ENCODE assay signal across 8 mouse cellular contexts in the genomic region with DNA sequence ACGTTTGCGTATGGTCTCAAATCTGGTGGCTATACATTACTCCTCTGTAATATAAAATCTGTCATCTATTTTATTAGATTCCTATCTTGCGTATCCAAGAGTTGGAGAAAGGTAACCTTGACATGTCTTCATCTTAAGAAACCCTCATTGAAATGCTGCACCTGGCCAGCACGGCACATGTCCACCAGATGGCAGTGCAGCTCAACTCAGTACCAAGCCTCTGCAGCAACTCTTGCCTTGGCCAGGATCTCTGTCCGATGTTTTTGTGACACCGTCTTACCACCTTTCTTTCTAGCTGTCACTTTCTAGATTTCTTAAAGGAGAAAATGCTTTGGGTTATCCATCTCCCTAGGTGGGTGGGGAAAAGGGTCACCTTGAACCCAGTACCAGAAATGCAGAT.
DNase-seq lines count a peak whose midpoint lies in the region; ATAC-seq and TF ChIP-seq lines count a peak whose summit lies in the region.

No protein-coding gene starts in this region.

- peak; percentile 86 for DNase-seq in 3T3-L1 (ENCODE audit: low read depth, low spot score)
- DNase-seq in adrenal gland, adult 8-10 months = peak; percentile 32
- DNase-seq in embryo, embryonic 11.5 days (ENCODE audit: low read depth, low spot score) = peak; percentile 63
- DNase-seq in heart, adult 2 months = peak; percentile 69 to 79
- peak; percentile 38 for DNase-seq in liver, adult 2 months (ENCODE audit: extremely low read depth, low read depth, low spot score)
- peak; percentile 79 for DNase-seq in stomach, postnatal 0 days (ENCODE audit: low spot score)

- no peak overlapping the region for H3K4me2 ChIP-seq in kidney, embryonic 16.5 days (replicated peaks; ENCODE audit: low read depth, low read length)
- no peak overlapping the region for H3K4me2 ChIP-seq in neural tube, embryonic 12.5 days (replicated peaks)
- no peak overlapping the region for H3K4me2 ChIP-seq in stomach, postnatal 0 days (replicated peaks; ENCODE audit: low read depth)

- H3K4me3 ChIP-seq in heart, adult 2 months = no peak overlapping the region
- H3K4me3 ChIP-seq in kidney, embryonic 16.5 days (ENCODE audit: low read length) = no peak overlapping the region
- no peak overlapping the region for H3K4me3 ChIP-seq in liver, adult 2 months (ENCODE audit: insufficient read depth, low read depth, low read length)
- no peak overlapping the region for H3K4me3 ChIP-seq in neural tube, embryonic 12.5 days
- no peak overlapping the region for H3K4me3 ChIP-seq in stomach, postnatal 0 days (ENCODE audit: low read depth, low read length)

- TF ChIP-seq EP300 in heart, adult 2 months (IDR thresholded peaks at IDR 0.05; ENCODE audit: insufficient read depth, low read depth, low read length) = peak; percentile 68; the same call in 1 of the 2 replicates
- TF ChIP-seq EP300 in stomach, postnatal 0 days (optimal IDR thresholded peaks at IDR 0.05) = no peak

- TF ChIP-seq CTCF in heart, adult 2 months (IDR thresholded peaks at IDR 0.05) = peak; percentile 96
- TF ChIP-seq CTCF in liver, adult 2 months (IDR thresholded peaks at IDR 0.05; ENCODE audit: low read depth, low read length) = peak; percentile 97
- TF ChIP-seq CTCF in stomach, postnatal 0 days (IDR thresholded peaks at IDR 0.05; ENCODE audit: low read depth) = peak; percentile 98

- no peaks in the 10 kb centered on the region for H3K36me3 ChIP-seq in heart, adult 2 months (ENCODE audit: control insufficient read depth, insufficient read depth, low read length)
- H3K36me3 ChIP-seq in kidney, embryonic 16.5 days (ENCODE audit: insufficient read depth, low read length) = no peaks in the 10 kb centered on the region
- H3K36me3 ChIP-seq in liver, adult 2 months (ENCODE audit: control insufficient read depth, insufficient read depth, low read length) = no peaks in the 10 kb centered on the region
- no peaks in the 10 kb centered on the region for H3K36me3 ChIP-seq in neural tube, embryonic 12.5 days
- H3K36me3 ChIP-seq in stomach, postnatal 0 days (ENCODE audit: control insufficient read depth, insufficient read depth, low read length) = no peaks in the 10 kb centered on the region

- H3K4me1 ChIP-seq in heart, adult 2 months (ENCODE audit: control insufficient read depth, insufficient read depth, low read length) = no peaks in the 10 kb centered on the region
- H3K4me1 ChIP-seq in kidney, embryonic 16.5 days (ENCODE audit: insufficient read depth, low read length) = no peaks in the 10 kb centered on the region
- no peaks in the 10 kb centered on the region; the same call in 1 of the 2 replicates for H3K4me1 ChIP-seq in liver, adult 2 months (ENCODE audit: control insufficient read depth, insufficient read depth, low read length)
- no peaks in the 10 kb centered on the region for H3K4me1 ChIP-seq in neural tube, embryonic 12.5 days
- no peaks in the 10 kb centered on the region for H3K4me1 ChIP-seq in stomach, postnatal 0 days (replicated peaks; ENCODE audit: control insufficient read depth, insufficient read depth)

- peak; percentile 46; the same call in 1 of the 2 replicates for ATAC-seq in kidney, embryonic 16.5 days (ENCODE audit: low FRiP score, low TSS enrichment)
- peak; percentile 74; the same call in 1 of the 2 replicates for ATAC-seq in neural tube, embryonic 12.5 days (ENCODE audit: low FRiP score, low read depth)
- no peak for ATAC-seq in stomach, postnatal 0 days (ENCODE audit: low FRiP score, low TSS enrichment)

- H3K27me3 ChIP-seq in heart, adult 2 months (ENCODE audit: control insufficient read depth, insufficient read depth, low read length) = no peaks in the 10 kb centered on the region
- no peaks in the 10 kb centered on the region for H3K27me3 ChIP-seq in kidney, embryonic 16.5 days (ENCODE audit: insufficient read depth, low read length)
- H3K27me3 ChIP-seq in liver, adult 2 months (ENCODE audit: control insufficient read depth, insufficient read depth, low read length) = no peaks in the 10 kb centered on the region
- no peaks in the 10 kb centered on the region for H3K27me3 ChIP-seq in neural tube, embryonic 12.5 days (replicated peaks)
- no peaks in the 10 kb centered on the region for H3K27me3 ChIP-seq in stomach, postnatal 0 days (ENCODE audit: control insufficient read depth, insufficient read depth, low read length)

- no peak for TF ChIP-seq POLR2A in heart, adult 2 months (IDR thresholded peaks at IDR 0.05; ENCODE audit: insufficient read depth, low read depth, low read length)
- TF ChIP-seq POLR2A in liver, adult 2 months (IDR thresholded peaks at IDR 0.05; ENCODE audit: extremely low read depth, insufficient read depth, low read length) = no peak

- H3K27ac ChIP-seq in heart, adult 2 months = no peak overlapping the region
- no peak overlapping the region for H3K27ac ChIP-seq in kidney, embryonic 16.5 days (ENCODE audit: low read length)
- H3K27ac ChIP-seq in liver, adult 2 months (replicated peaks; ENCODE audit: insufficient read depth, low read depth, low read length) = no peak overlapping the region
- H3K27ac ChIP-seq in neural tube, embryonic 12.5 days = no peak overlapping the region
- H3K27ac ChIP-seq in stomach, postnatal 0 days (replicated peaks) = no peak overlapping the region

- intact Hi-C loops in heart, adult 2 months (cut with DNase I) = loop anchor here (1.0 to 5.0 kb wide), 2 partner anchors 327 to 344 kb away; no protein-coding TSS in a partner anchor

- H3K9ac ChIP-seq in heart, adult 2 months (ENCODE audit: low read depth, low read length) = no peak overlapping the region
- no peak overlapping the region for H3K9ac ChIP-seq in kidney, embryonic 16.5 days (replicated peaks; ENCODE audit: low read length)
- no peak overlapping the region for H3K9ac ChIP-seq in liver, adult 2 months (ENCODE audit: low read depth, low read length)
- no peak overlapping the region for H3K9ac ChIP-seq in neural tube, embryonic 12.5 days
- H3K9ac ChIP-seq in stomach, postnatal 0 days (ENCODE audit: low read length) = no peak overlapping the region

- H3K9me3 ChIP-seq in kidney, embryonic 16.5 days (ENCODE audit: low read length) = no peaks in the 10 kb centered on the region
- no peaks in the 10 kb centered on the region for H3K9me3 ChIP-seq in neural tube, embryonic 12.5 days
- no peaks in the 10 kb centered on the region for H3K9me3 ChIP-seq in stomach, postnatal 0 days (ENCODE audit: control insufficient read depth, low read length)

- H3K79me2 ChIP-seq in heart, adult 2 months (replicated peaks; ENCODE audit: control insufficient read depth, insufficient read depth, low read length) = no peaks in the 10 kb centered on the region
- no peaks in the 10 kb centered on the region for H3K79me2 ChIP-seq in liver, adult 2 months (ENCODE audit: control insufficient read depth, insufficient read depth, low read length)

- WGBS in heart, adult 2 months = 24% methylated on average over 6 of the region's 6 CpGs
- WGBS in kidney, embryonic 16.5 days = 24% methylated on average over 6 of the region's 6 CpGs
- 26% methylated on average over 6 of the region's 6 CpGs for WGBS in liver, adult 2 months
- 35% methylated on average over 6 of the region's 6 CpGs for WGBS in neural tube, embryonic 12.5 days
- 29% methylated on average over 6 of the region's 6 CpGs for WGBS in stomach, postnatal 0 days

Comparison
In these comparisons a context has a peak if more than half of its experiments do, and no peak if none do; other contexts are left out.
1. DNase-seq: peak in every context shown above with its lines; median percentile 86 in 3T3-L1; 79 in stomach, postnatal 0 days; 74 in heart, adult 2 months; 63 in embryo, embryonic 11.5 days; 38 in liver, adult 2 months; 32 in adrenal gland, adult 8-10 months.